Comparison of ENCODE assay signal across 14 mouse cellular contexts in genomic region chr3:127521156-127521555, GRCm38 (mm10). TPM values are rescaled to one million over a fixed set of nuclear protein-coding genes. Genes with fewer than 3 reads are reported as not detected.
A peak's percentile ranks its signal among the peaks of the same experiment; 100 is the strongest.
DNase-seq lines count a peak whose midpoint lies in the region; ATAC-seq and TF ChIP-seq lines count a peak whose summit lies in the region.
"Had no signal": no experiment of that assay in that cellular context is flagged by ENCODE, and none has a peak within 500 bp of the region (broad histone marks: within the 10 kb centered on the region; RNA-seq: fewer than 3 reads in every experiment).

No protein-coding gene starts in this region.

- no peak overlapping the region for H3K4me2 ChIP-seq in embryonic facial prominence, embryonic 14.5 days (ENCODE audit: low read depth, low read length)
- no peak overlapping the region for H3K4me2 ChIP-seq in midbrain, embryonic 11.5 days
- H3K4me2 ChIP-seq in midbrain, embryonic 15.5 days: no peak overlapping the region
- H3K4me2 ChIP-seq in stomach, postnatal 0 days (replicated peaks; ENCODE audit: low read depth): no peak overlapping the region
- H3K4me2 ChIP-seq: hindbrain, embryonic 13.5 days; limb, embryonic 12.5 days; neural tube, embryonic 13.5 days had no signal

- H3K27ac ChIP-seq in embryonic facial prominence, embryonic 14.5 days (replicated peaks; ENCODE audit: low read depth, low read length): no peak overlapping the region
- no peak overlapping the region for H3K27ac ChIP-seq in embryonic facial prominence, embryonic 10.5 days (replicated peaks)
- no peak overlapping the region for H3K27ac ChIP-seq in midbrain, embryonic 11.5 days (ENCODE audit: low read depth, low read length)
- no peak overlapping the region for H3K27ac ChIP-seq in midbrain, embryonic 15.5 days
- H3K27ac ChIP-seq in stomach, postnatal 0 days (replicated peaks): no peak overlapping the region
- H3K27ac ChIP-seq: hindbrain, embryonic 13.5 days; limb, embryonic 12.5 days; neural tube, embryonic 13.5 days had no signal

- WGBS in embryonic facial prominence, embryonic 14.5 days: 63% methylated on average over 10 of the region's 10 CpGs
- whole genome bisulfite sequencing in embryonic facial prominence, embryonic 10.5 days: 86% methylated on average over 10 of the region's 10 CpGs
- 86% methylated on average over 10 of the region's 10 CpGs for WGBS in midbrain, embryonic 11.5 days
- WGBS in midbrain, embryonic 15.5 days: 87% methylated on average over 10 of the region's 10 CpGs
- 44% methylated on average over 10 of the region's 10 CpGs for WGBS in stomach, postnatal 0 days

- H3K9me3 ChIP-seq in embryonic facial prominence, embryonic 14.5 days (ENCODE audit: control insufficient read depth, low read length): no peaks in the 10 kb centered on the region
- H3K9me3 ChIP-seq in embryonic facial prominence, embryonic 10.5 days: no peaks in the 10 kb centered on the region
- H3K9me3 ChIP-seq in midbrain, embryonic 11.5 days (ENCODE audit: control insufficient read depth, low read length): no peaks in the 10 kb centered on the region
- H3K9me3 ChIP-seq in midbrain, embryonic 15.5 days: no peaks in the 10 kb centered on the region
- H3K9me3 ChIP-seq in stomach, postnatal 0 days (ENCODE audit: control insufficient read depth, low read length): no peaks in the 10 kb centered on the region
- H3K9me3 ChIP-seq: hindbrain, embryonic 13.5 days; limb, embryonic 12.5 days; neural tube, embryonic 13.5 days had no signal

- TF ChIP-seq EP300 in stomach, postnatal 0 days (optimal IDR thresholded peaks at IDR 0.05): no peak

- no peak overlapping the region for H3K9ac ChIP-seq in embryonic facial prominence, embryonic 14.5 days (ENCODE audit: low read depth, low read length)
- H3K9ac ChIP-seq in midbrain, embryonic 11.5 days (ENCODE audit: low read length): no peak overlapping the region
- H3K9ac ChIP-seq in midbrain, embryonic 15.5 days: no peak overlapping the region
- H3K9ac ChIP-seq in stomach, postnatal 0 days (ENCODE audit: low read length): no peak overlapping the region
- H3K9ac ChIP-seq: hindbrain, embryonic 13.5 days; limb, embryonic 12.5 days; neural tube, embryonic 13.5 days had no signal

- intact Hi-C loops in heart, postnatal 10 days (cut with DNase I): loop anchor here (2.0 kb wide), 1 partner anchor 22 kb away; the partner anchor contains the start of gene Ank2

- H3K4me3 ChIP-seq in embryonic facial prominence, embryonic 14.5 days (ENCODE audit: low read depth, low read length): no peak overlapping the region
- H3K4me3 ChIP-seq in embryonic facial prominence, embryonic 10.5 days: no peak overlapping the region
- H3K4me3 ChIP-seq in midbrain, embryonic 11.5 days (ENCODE audit: low read depth, low read length): no peak overlapping the region
- H3K4me3 ChIP-seq in midbrain, embryonic 15.5 days: no peak overlapping the region
- no peak overlapping the region for H3K4me3 ChIP-seq in stomach, postnatal 0 days (ENCODE audit: low read depth, low read length)
- H3K4me3 ChIP-seq: hindbrain, embryonic 13.5 days; limb, embryonic 12.5 days; neural tube, embryonic 13.5 days had no signal

- no peak for ATAC-seq in embryonic facial prominence, embryonic 14.5 days (ENCODE audit: low read depth)
- no peak for ATAC-seq in midbrain, embryonic 11.5 days (ENCODE audit: low FRiP score)
- ATAC-seq in midbrain, embryonic 15.5 days (replicated peaks): no peak
- no peak for ATAC-seq in stomach, postnatal 0 days (ENCODE audit: low FRiP score, low TSS enrichment)
- no peak for ATAC-seq in granulocyte monocyte progenitor cell, adult 5-6 weeks (replicated peaks; ENCODE audit: poor library complexity, severe bottlenecking)
- ATAC-seq: midbrain, embryonic 16.5 days had no signal

- TF ChIP-seq CTCF in stomach, postnatal 0 days (IDR thresholded peaks at IDR 0.05; ENCODE audit: low read depth): peak; percentile 23

- peak; percentile 17 for DNase-seq in embryonic facial prominence, embryonic 14.5 days (ENCODE audit: low spot score)
- DNase-seq in embryonic facial prominence, embryonic 10.5 days (ENCODE audit: low spot score): no peak
- peak; percentile 19 for DNase-seq in midbrain, embryonic 11.5 days (ENCODE audit: low spot score, missing footprints)
- peak; percentile 62 to 63 for DNase-seq in heart, postnatal 10 days
- DNase-seq in stomach, postnatal 0 days (ENCODE audit: low spot score): no peak
- DNase-seq in kidney, postnatal 36 days: no peak
- DNase-seq: cerebellum, adult 11-12 months; kidney, postnatal 14 days had no signal

- no peaks in the 10 kb centered on the region for H3K27me3 ChIP-seq in embryonic facial prominence, embryonic 14.5 days (replicated peaks; ENCODE audit: control insufficient read depth, insufficient read depth, low read length)
- no peaks in the 10 kb centered on the region for H3K27me3 ChIP-seq in embryonic facial prominence, embryonic 10.5 days (replicated peaks; ENCODE audit: low read depth, poor library complexity, severe bottlenecking)
- H3K27me3 ChIP-seq in midbrain, embryonic 11.5 days (ENCODE audit: control insufficient read depth, insufficient read depth, low read length): no peaks in the 10 kb centered on the region
- no peaks in the 10 kb centered on the region for H3K27me3 ChIP-seq in midbrain, embryonic 15.5 days (replicated peaks)
- H3K27me3 ChIP-seq in stomach, postnatal 0 days (ENCODE audit: control insufficient read depth, insufficient read depth, low read length): no peaks in the 10 kb centered on the region
- H3K27me3 ChIP-seq: hindbrain, embryonic 13.5 days; limb, embryonic 12.5 days; neural tube, embryonic 13.5 days had no signal

- no peaks in the 10 kb centered on the region for H3K4me1 ChIP-seq in embryonic facial prominence, embryonic 14.5 days (ENCODE audit: control insufficient read depth, insufficient read depth, low read length)
- no peaks in the 10 kb centered on the region for H3K4me1 ChIP-seq in embryonic facial prominence, embryonic 10.5 days
- H3K4me1 ChIP-seq in midbrain, embryonic 11.5 days (ENCODE audit: control insufficient read depth, insufficient read depth, low read length): no peaks in the 10 kb centered on the region
- no peaks in the 10 kb centered on the region for H3K4me1 ChIP-seq in midbrain, embryonic 15.5 days
- H3K4me1 ChIP-seq in stomach, postnatal 0 days (replicated peaks; ENCODE audit: control insufficient read depth, insufficient read depth): no peaks in the 10 kb centered on the region
- H3K4me1 ChIP-seq: hindbrain, embryonic 13.5 days; limb, embryonic 12.5 days; neural tube, embryonic 13.5 days had no signal

- H3K36me3 ChIP-seq in embryonic facial prominence, embryonic 14.5 days (ENCODE audit: control insufficient read depth, insufficient read depth, low read length): no peaks in the 10 kb centered on the region
- no peaks in the 10 kb centered on the region for H3K36me3 ChIP-seq in embryonic facial prominence, embryonic 10.5 days (replicated peaks)
- no peaks in the 10 kb centered on the region for H3K36me3 ChIP-seq in midbrain, embryonic 11.5 days (ENCODE audit: control insufficient read depth, insufficient read depth, low read length)
- H3K36me3 ChIP-seq in midbrain, embryonic 15.5 days (replicated peaks): no peaks in the 10 kb centered on the region
- no peaks in the 10 kb centered on the region for H3K36me3 ChIP-seq in stomach, postnatal 0 days (ENCODE audit: control insufficient read depth, insufficient read depth, low read length)
- H3K36me3 ChIP-seq: hindbrain, embryonic 13.5 days; limb, embryonic 12.5 days; neural tube, embryonic 13.5 days had no signal

RNA-seq across cellular contexts. Expression of gene Ank2, which starts 22.0 kb away (rescaled TPM):
- 48.3 and 52.2 TPM in 2 replicates for polyA plus RNA-seq in embryonic facial prominence, embryonic 14.5 days (2014; fragmentation: Nextera tagmentation; extraction: Ambion mirVana)
- polyA plus RNA-seq in embryonic facial prominence, embryonic 10.5 days (2016; fragmentation: Nextera tagmentation; extraction: Ambion mirVana): 32.2 and 35.7 TPM in 2 replicates
- 66.6 and 74.5 TPM in 2 replicates for polyA plus RNA-seq in midbrain, embryonic 11.5 days (2014; fragmentation: Nextera tagmentation; extraction: Ambion mirVana)
- 192 and 216 TPM in 2 replicates for polyA plus RNA-seq in midbrain, embryonic 15.5 days (2015; fragmentation: Nextera tagmentation; extraction: Ambion mirVana)
- 100 to 1,000 TPM; 289 to 290 TPM for total RNA-seq in heart, postnatal 10 days (2021)
- polyA plus RNA-seq in stomach, postnatal 0 days (2015; fragmentation: Nextera tagmentation; extraction: Ambion mirVana): 12.3 and 13.0 TPM in 2 replicates
- total RNA-seq in granulocyte monocyte progenitor cell, adult 5-6 weeks (2014; fragmentation: Nextera tagmentation): 0.45 and 0.73 TPM in 2 replicates
- total RNA-seq in granulocyte monocyte progenitor cell, adult 5-6 weeks (2017): 0.26 TPM in 1 of 2 replicates, not detected in the other

RNA-seq across cellular contexts. Expression of gene Larp7, which starts 32.0 kb away (rescaled TPM):
- polyA plus RNA-seq in embryonic facial prominence, embryonic 14.5 days (2014; fragmentation: Nextera tagmentation; extraction: Ambion mirVana): 49.9 and 53.8 TPM in 2 replicates
- 74.3 and 82.6 TPM in 2 replicates for polyA plus RNA-seq in embryonic facial prominence, embryonic 10.5 days (2016; fragmentation: Nextera tagmentation; extraction: Ambion mirVana)
- 85.2 and 91.5 TPM in 2 replicates for polyA plus RNA-seq in midbrain, embryonic 11.5 days (2014; fragmentation: Nextera tagmentation; extraction: Ambion mirVana)
- 25.3 and 26.0 TPM in 2 replicates for polyA plus RNA-seq in midbrain, embryonic 15.5 days (2015; fragmentation: Nextera tagmentation; extraction: Ambion mirVana)
- 10 to 100 TPM; 30.1 to 32.4 TPM for total RNA-seq in heart, postnatal 10 days (2021)
- 23.2 and 23.3 TPM in 2 replicates for polyA plus RNA-seq in stomach, postnatal 0 days (2015; fragmentation: Nextera tagmentation; extraction: Ambion mirVana)
- total RNA-seq in granulocyte monocyte progenitor cell, adult 5-6 weeks (2014; fragmentation: Nextera tagmentation): 55.2 and 76.0 TPM in 2 replicates
- total RNA-seq in granulocyte monocyte progenitor cell, adult 5-6 weeks (2017): 106 and 126 TPM in 2 replicates

RNA-seq across cellular contexts. Expression of gene Zgrf1, which starts 32.1 kb away (rescaled TPM):
- 6.1 and 6.5 TPM in 2 replicates for polyA plus RNA-seq in embryonic facial prominence, embryonic 14.5 days (2014; fragmentation: Nextera tagmentation; extraction: Ambion mirVana)
- polyA plus RNA-seq in embryonic facial prominence, embryonic 10.5 days (2016; fragmentation: Nextera tagmentation; extraction: Ambion mirVana): 19.8 and 22.3 TPM in 2 replicates
- 10.5 and 11.3 TPM in 2 replicates for polyA plus RNA-seq in midbrain, embryonic 11.5 days (2014; fragmentation: Nextera tagmentation; extraction: Ambion mirVana)
- 2.8 and 3.3 TPM in 2 replicates for polyA plus RNA-seq in midbrain, embryonic 15.5 days (2015; fragmentation: Nextera tagmentation; extraction: Ambion mirVana)
- total RNA-seq in heart, postnatal 10 days (2021): 1 to 10 TPM; 2.7 to 3.2 TPM
- 1.1 and 1.4 TPM in 2 replicates for polyA plus RNA-seq in stomach, postnatal 0 days (2015; fragmentation: Nextera tagmentation; extraction: Ambion mirVana)
- 26.1 and 30.8 TPM in 2 replicates for total RNA-seq in granulocyte monocyte progenitor cell, adult 5-6 weeks (2014; fragmentation: Nextera tagmentation)
- 23.1 and 30.6 TPM in 2 replicates for total RNA-seq in granulocyte monocyte progenitor cell, adult 5-6 weeks (2017)

Comparison
In these comparisons a context has a peak if more than half of its experiments do, and no peak if none do; other contexts are left out.
1. DNase-seq: peak in embryonic facial prominence, embryonic 14.5 days (single experiment), midbrain, embryonic 11.5 days (single experiment) and heart, postnatal 10 days (2 of 2); none in embryonic facial prominence, embryonic 10.5 days (single experiment), stomach, postnatal 0 days (single experiment) and kidney, postnatal 36 days (0 of 2).